Mouse (Mus musculus) cerebellum, adult 2 months (tissue): ENCODE measurements around the gene Lipt1.

ENCODE experiments used
- CTCF ChIP-seq: fragments of 200-500 bp; IDR thresholded peaks from 2 replicates; pipeline ENCODE4 v1.5.1; 2011; ENCODE audit warnings: low read depth, mild to moderate bottlenecking, control low read depth, low read length, moderate library complexity, borderline replicate concordance; ENCODE audit not compliant: insufficient read depth
- POLR2A ChIP-seq: fragments of 200-500 bp; IDR thresholded peaks from 2 replicates; pipeline ENCODE4 v1.6.1; 2011; ENCODE audit warnings: low read length, control low read depth, borderline replicate concordance; ENCODE audit not compliant: insufficient read depth

GRCm38 (mm10) chr1:37831681-37832080 lies 39.9 kb upstream of the Lipt1 start:
- TF ChIP-seq CTCF, result no peak
- no peak for TF ChIP-seq POLR2A
